Mouse (Mus musculus) urinary bladder, postnatal 10 days (tissue): ENCODE measurements around the gene Bhlha15.

Experiments used
- DNase-seq: peaks from one replicate; pipeline ENCODE4 v3.0.0; 2022; ENCODE audit warnings: low spot score

Bhlha15 gene

DNA sequence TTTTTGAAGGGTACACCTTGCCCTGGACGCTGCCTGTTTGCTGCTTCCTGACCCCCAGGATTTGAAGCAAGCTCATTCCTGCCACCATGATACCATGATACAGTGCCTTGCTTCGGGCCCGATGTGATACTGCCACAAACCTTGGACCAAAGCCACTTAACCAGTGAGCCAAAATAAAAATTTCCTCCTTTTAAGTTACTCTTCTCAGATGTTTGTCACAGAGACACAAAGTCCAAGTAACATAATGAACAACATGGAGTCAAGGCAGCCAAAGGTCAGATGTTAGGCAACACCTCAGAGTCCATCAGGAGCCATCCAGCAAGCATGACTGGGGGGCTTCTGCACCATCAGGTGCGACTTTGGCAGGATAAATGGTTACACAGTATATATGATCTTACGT is 42.4 kb downstream of the Bhlha15 start:
- DNase-seq, result no peak

GRCm38 (mm10) chr5:144234222-144234621 is 44.1 kb downstream of the Bhlha15 start:
- DNase-seq, result no peak

DNA sequence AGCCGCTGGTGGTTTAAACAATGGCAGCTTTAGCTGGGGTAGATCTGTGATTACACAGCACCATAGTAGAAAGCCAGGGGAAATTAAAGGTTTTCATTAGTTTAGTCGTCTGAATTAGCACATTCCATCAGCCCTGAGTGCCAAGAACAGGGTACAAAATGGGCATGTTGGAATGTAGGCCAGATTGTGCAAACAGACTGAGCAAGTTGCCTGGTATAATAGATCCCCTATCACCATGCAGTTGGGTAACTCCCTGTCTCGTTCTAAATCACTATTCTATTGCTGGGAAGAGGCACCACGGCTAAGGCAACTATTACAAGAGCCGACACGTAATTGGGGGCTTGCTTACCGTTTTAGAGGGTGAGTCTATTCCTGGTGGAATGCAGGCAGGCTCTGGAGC is 44.6 kb downstream of the Bhlha15 start:
- no peak for DNase-seq

DNA sequence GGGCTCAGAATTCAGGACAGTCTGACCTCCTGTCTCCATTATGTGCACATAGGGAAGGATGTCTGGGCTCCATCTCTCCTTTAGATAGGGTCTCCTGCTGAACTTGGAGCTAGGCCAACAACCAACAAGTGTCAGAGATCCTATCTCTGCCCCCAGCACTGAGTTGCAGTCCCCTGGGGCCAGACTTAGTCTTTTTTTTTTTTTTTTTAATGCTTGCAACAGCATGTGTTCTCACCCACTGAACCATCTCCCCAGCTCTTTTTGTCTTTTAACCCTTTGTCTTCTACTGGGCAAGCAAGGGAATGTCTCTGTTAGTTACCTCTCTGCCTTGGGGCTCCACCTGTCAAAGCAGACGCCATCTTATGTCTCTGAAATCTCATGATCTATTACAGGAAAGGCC is 48.9 kb downstream of the Bhlha15 start:
- DNase-seq, result no peak
